Comparison of ENCODE assay signal across 20 mouse cellular contexts in genomic region chr9:108753976-108754375, GRCm38 (mm10). TPM values are rescaled to one million over a fixed set of nuclear protein-coding genes. Genes with fewer than 3 reads are reported as not detected.
A peak's percentile ranks its signal among the peaks of the same experiment; 100 is the strongest.
DNase-seq lines count a peak whose midpoint lies in the region; ATAC-seq and TF ChIP-seq lines count a peak whose summit lies in the region.
"Had no signal": no experiment of that assay in that cellular context is flagged by ENCODE, and none has a peak within 500 bp of the region (broad histone marks: within the 10 kb centered on the region; RNA-seq: fewer than 3 reads in every experiment).

No protein-coding gene starts in this region.

- ATAC-seq in hindbrain, embryonic 13.5 days (ENCODE audit: low FRiP score): no peak
- ATAC-seq in hindbrain, embryonic 14.5 days (ENCODE audit: low FRiP score): no peak
- no peak for ATAC-seq in monocyte, adult 5-6 weeks (replicated peaks; ENCODE audit: insufficient number of reproducible peaks, low FRiP score, low TSS enrichment, poor library complexity, severe bottlenecking)
- ATAC-seq: forebrain, embryonic 15.5 days; hindbrain, embryonic 16.5 days; intestine, embryonic 15.5 days; midbrain, embryonic 16.5 days had no signal

- TF ChIP-seq CTCF in ES-Bruce4 (IDR thresholded peaks at IDR 0.05; ENCODE audit: low read depth, low read length): no peak

- H3K9ac ChIP-seq in hindbrain, embryonic 13.5 days: 0 out of 2 replicates have a peak overlapping the region, but pooled peaks have one; percentile 24
- no peak overlapping the region for H3K9ac ChIP-seq in hindbrain, embryonic 14.5 days
- no peak overlapping the region for H3K9ac ChIP-seq in ES-Bruce4 (ENCODE audit: low read depth, poor library complexity, severe bottlenecking)
- H3K9ac ChIP-seq: embryonic facial prominence, embryonic 13.5 days; forebrain, embryonic 15.5 days; heart, embryonic 13.5 days; intestine, embryonic 15.5 days; limb, embryonic 13.5 days; lung, embryonic 15.5 days; neural tube, embryonic 13.5 days had no signal

- H3K27me3 ChIP-seq in hindbrain, embryonic 13.5 days: no peaks in the 10 kb centered on the region
- H3K27me3 ChIP-seq in hindbrain, embryonic 14.5 days (ENCODE audit: control insufficient read depth, insufficient read depth, low read length): no peaks in the 10 kb centered on the region
- no peaks in the 10 kb centered on the region for H3K27me3 ChIP-seq in ES-Bruce4 (ENCODE audit: control insufficient read depth, insufficient read depth, low read length, poor library complexity, severe bottlenecking)
- H3K27me3 ChIP-seq: embryonic facial prominence, embryonic 13.5 days; forebrain, embryonic 15.5 days; heart, embryonic 13.5 days; intestine, embryonic 15.5 days; limb, embryonic 13.5 days; lung, embryonic 15.5 days; neural tube, embryonic 13.5 days; Patski had no signal

- no peak for TF ChIP-seq POLR2A in ES-Bruce4 (IDR thresholded peaks at IDR 0.05; ENCODE audit: insufficient read depth, low read length)

- no peaks in the 10 kb centered on the region for H3K4me1 ChIP-seq in hindbrain, embryonic 13.5 days (replicated peaks)
- no peaks in the 10 kb centered on the region for H3K4me1 ChIP-seq in hindbrain, embryonic 14.5 days (replicated peaks; ENCODE audit: control insufficient read depth, insufficient read depth, low read length)
- H3K4me1 ChIP-seq in ES-Bruce4 (ENCODE audit: control insufficient read depth, insufficient read depth, low read length): peaks cover 3% of the 10 kb centered on the region
- H3K4me1 ChIP-seq: embryonic facial prominence, embryonic 13.5 days; forebrain, embryonic 15.5 days; intestine, embryonic 15.5 days; limb, embryonic 13.5 days; lung, embryonic 15.5 days; neural tube, embryonic 13.5 days had no signal

- TF ChIP-seq EP300 in ES-Bruce4 (IDR thresholded peaks at IDR 0.05; ENCODE audit: insufficient read depth, low read depth, low read length): no peak

- H3K27ac ChIP-seq in hindbrain, embryonic 13.5 days: no peak overlapping the region
- H3K27ac ChIP-seq in hindbrain, embryonic 14.5 days: no peak overlapping the region
- H3K27ac ChIP-seq in ES-Bruce4 (ENCODE audit: insufficient read depth, low read length): peak overlapping the region; percentile 83
- H3K27ac ChIP-seq: embryonic facial prominence, embryonic 13.5 days; forebrain, embryonic 10.5 days; forebrain, embryonic 15.5 days; heart, embryonic 13.5 days; intestine, embryonic 15.5 days; limb, embryonic 13.5 days; lung, embryonic 15.5 days; neural tube, embryonic 13.5 days had no signal

- H3K4me3 ChIP-seq in hindbrain, embryonic 13.5 days: no peak overlapping the region
- H3K4me3 ChIP-seq in hindbrain, embryonic 14.5 days (replicated peaks; ENCODE audit: low read length): no peak overlapping the region
- H3K4me3 ChIP-seq in ES-Bruce4 (ENCODE audit: low read depth, low read length): no peak overlapping the region
- H3K4me3 ChIP-seq: embryonic facial prominence, embryonic 13.5 days; forebrain, embryonic 10.5 days; forebrain, embryonic 15.5 days; heart, embryonic 13.5 days; intestine, embryonic 15.5 days; limb, embryonic 13.5 days; lung, embryonic 15.5 days; neural tube, embryonic 13.5 days had no signal

- WGBS in hindbrain, embryonic 13.5 days: 93% methylated on average over 3 of the region's 3 CpGs
- 89% methylated on average over 3 of the region's 3 CpGs for WGBS in hindbrain, embryonic 14.5 days

- peaks cover 6% of the 10 kb centered on the region for H3K36me3 ChIP-seq in hindbrain, embryonic 13.5 days
- peaks cover 13% of the 10 kb centered on the region for H3K36me3 ChIP-seq in hindbrain, embryonic 14.5 days (replicated peaks; ENCODE audit: control insufficient read depth, insufficient read depth)
- no peaks in the 10 kb centered on the region for H3K36me3 ChIP-seq in ES-Bruce4 (ENCODE audit: control insufficient read depth, insufficient read depth, low read length, poor library complexity, severe bottlenecking)
- H3K36me3 ChIP-seq: heart, embryonic 13.5 days; intestine, embryonic 15.5 days; lung, embryonic 15.5 days had no signal

- no peaks in the 10 kb centered on the region for H3K9me3 ChIP-seq in hindbrain, embryonic 13.5 days
- H3K9me3 ChIP-seq in hindbrain, embryonic 14.5 days (ENCODE audit: control insufficient read depth, low read length): no peaks in the 10 kb centered on the region
- H3K9me3 ChIP-seq in ES-Bruce4 (replicated peaks; ENCODE audit: control insufficient read depth, insufficient read depth, low read length, poor library complexity, severe bottlenecking): no peaks in the 10 kb centered on the region
- H3K9me3 ChIP-seq: embryonic facial prominence, embryonic 13.5 days; forebrain, embryonic 10.5 days; forebrain, embryonic 15.5 days; heart, embryonic 13.5 days; intestine, embryonic 15.5 days; lung, embryonic 15.5 days; neural tube, embryonic 13.5 days had no signal

- no peak for DNase-seq in hindbrain, embryonic 14.5 days (ENCODE audit: low spot score)
- DNase-seq in kidney, adult 9 months: peak; percentile 88
- peak; percentile 48 for DNase-seq in kidney, postnatal 14 days
- DNase-seq in cerebellum, adult 8-10 months: no peak
- DNase-seq in thymus, postnatal 10 days (ENCODE audit: low spot score in 2 of 2): no peak

- no peak overlapping the region for H3K4me2 ChIP-seq in hindbrain, embryonic 13.5 days
- no peak overlapping the region for H3K4me2 ChIP-seq in hindbrain, embryonic 14.5 days (replicated peaks)
- H3K4me2 ChIP-seq: embryonic facial prominence, embryonic 13.5 days; forebrain, embryonic 15.5 days; heart, embryonic 13.5 days; intestine, embryonic 15.5 days; limb, embryonic 13.5 days; liver, embryonic 11.5 days; lung, embryonic 15.5 days; neural tube, embryonic 13.5 days had no signal

RNA-seq across cellular contexts. Expression of gene Ip6k2, which starts 29.6 kb away (rescaled TPM):
- 222 and 228 TPM in 2 replicates for polyA plus RNA-seq in hindbrain, embryonic 13.5 days (2015; fragmentation: Nextera tagmentation; extraction: Ambion mirVana)
- polyA plus RNA-seq in hindbrain, embryonic 14.5 days (2014; fragmentation: Nextera tagmentation; extraction: Ambion mirVana): 202 and 238 TPM in 2 replicates
- 37.4 and 39.5 TPM in 2 replicates for polyA plus RNA-seq in ES-Bruce4 (2011; ENCODE audit: insufficient read depth, insufficient read length, low read depth, missing spikeins)
- 34.7 to 78.2 TPM (median 74.6 TPM) in 3 replicates for total RNA-seq in monocyte, adult 5-6 weeks (2017)

RNA-seq across cellular contexts. Expression of gene Nckipsd, which starts 54.2 kb away (rescaled TPM):
- polyA plus RNA-seq in hindbrain, embryonic 13.5 days (2015; fragmentation: Nextera tagmentation; extraction: Ambion mirVana): 25.9 and 30.7 TPM in 2 replicates
- polyA plus RNA-seq in hindbrain, embryonic 14.5 days (2014; fragmentation: Nextera tagmentation; extraction: Ambion mirVana): 28.5 and 29.6 TPM in 2 replicates
- 10.3 and 11.8 TPM in 2 replicates for polyA plus RNA-seq in ES-Bruce4 (2011; ENCODE audit: insufficient read depth, insufficient read length, low read depth, missing spikeins)
- total RNA-seq in monocyte, adult 5-6 weeks (2017): 1.8 to 7.4 TPM (median 4.9 TPM) in 3 replicates

Comparison
In these comparisons a context has a peak if more than half of its experiments do, and no peak if none do; other contexts are left out.
1. DNase-seq: peak in kidney, adult 9 months (single experiment) and kidney, postnatal 14 days (single experiment); none in hindbrain, embryonic 14.5 days (single experiment), cerebellum, adult 8-10 months (single experiment) and thymus, postnatal 10 days (0 of 2).